Mouse (Mus musculus) stomach, postnatal 0 days (tissue): Measurements from ENCODE around the gene Unc50. TPM values are rescaled to one million over a fixed set of nuclear protein-coding genes. Genes with fewer than 3 reads are reported as not detected.

Source experiments
- ATAC-seq: fragments of 200-750 bp; cut with Nextera tagmentation; 2 replicates; pipeline ENCODE4 v1.8.0; 2017; ENCODE audit not compliant: low FRiP score, low TSS enrichment
- DNase-seq: peaks from one replicate; pipeline ENCODE4 v3.0.0-alpha.2; 2016; ENCODE audit warnings: low spot score
- H3K27ac ChIP-seq: fragments of 300-500 bp; sonication (generic); replicated peaks from 2 replicates; pipeline ENCODE4 v1.5.1; 2014; ENCODE audit warnings: mild to moderate bottlenecking, control low read depth
- H3K27me3 ChIP-seq: fragments of 300-500 bp; sonication (generic); 2 replicates; pipeline ENCODE4 v1.6.1; 2014; ENCODE audit warnings: low read length; ENCODE audit not compliant: control insufficient read depth, insufficient read depth
- H3K36me3 ChIP-seq: fragments of 300-500 bp; sonication (generic); 2 replicates; pipeline ENCODE4 v1.6.1; 2014; ENCODE audit warnings: low read length, mixed read lengths; ENCODE audit not compliant: control insufficient read depth, insufficient read depth
- H3K4me1 ChIP-seq: fragments of 300-500 bp; sonication (generic); replicated peaks from 2 replicates; pipeline ENCODE4 v1.6.1; 2014; ENCODE audit warnings: antibody characterized with exemption; ENCODE audit not compliant: control insufficient read depth, insufficient read depth
- H3K4me2 ChIP-seq: fragments of 300-500 bp; sonication (generic); replicated peaks from 2 replicates; pipeline ENCODE4 v1.6.1; 2014; ENCODE audit warnings: low read depth, mild to moderate bottlenecking, control low read depth, moderate library complexity
- H3K4me3 ChIP-seq: fragments of 300-500 bp; sonication (generic); 2 replicates; pipeline ENCODE4 v1.5.1; 2014; ENCODE audit warnings: low read depth, low read length, control low read depth
- H3K9ac ChIP-seq: fragments of 300-500 bp; sonication (generic); 2 replicates; pipeline ENCODE4 v1.6.1; 2014; ENCODE audit warnings: mild to moderate bottlenecking, low read length, control low read depth, mixed read lengths
- H3K9me3 ChIP-seq: fragments of 300-500 bp; sonication (generic); 2 replicates; pipeline ENCODE4 v1.6.1; 2016; ENCODE audit warnings: low read length; ENCODE audit not compliant: control insufficient read depth
- CTCF ChIP-seq: IDR thresholded peaks from 2 replicates; pipeline ENCODE4 v1.5.1; 2016; ENCODE audit warnings: antibody characterized with exemption, low read depth, mild to moderate bottlenecking, moderate library complexity
- EP300 ChIP-seq: optimal IDR thresholded peaks from 2 replicates; pipeline ENCODE3; 2016; ENCODE audit warnings: antibody characterized with exemption
- WGBS: fragments of 180-500 bp; shearing (Covaris S2); extraction: QIAGEN DNeasy Blood & Tissue Kit; methylation state at CpG from one replicate; pipeline ENCODE4 v1.1.7; 2014; 5-methylcytosine and 5-hydroxymethylcytosine counted together
- polyA plus RNA-seq: library from polyadenylated mRNA; unstranded; fragments of >200 nt; fragmentation: Nextera tagmentation; extraction: Ambion mirVana; gene quantifications from 2 replicates; pipeline ENCODE4 v1.2.1, GENCODE M21; 2015

Unc50 gene
- polyA plus RNA-seq, 1 experiment from 2014 or later, result 141 TPM

DNA sequence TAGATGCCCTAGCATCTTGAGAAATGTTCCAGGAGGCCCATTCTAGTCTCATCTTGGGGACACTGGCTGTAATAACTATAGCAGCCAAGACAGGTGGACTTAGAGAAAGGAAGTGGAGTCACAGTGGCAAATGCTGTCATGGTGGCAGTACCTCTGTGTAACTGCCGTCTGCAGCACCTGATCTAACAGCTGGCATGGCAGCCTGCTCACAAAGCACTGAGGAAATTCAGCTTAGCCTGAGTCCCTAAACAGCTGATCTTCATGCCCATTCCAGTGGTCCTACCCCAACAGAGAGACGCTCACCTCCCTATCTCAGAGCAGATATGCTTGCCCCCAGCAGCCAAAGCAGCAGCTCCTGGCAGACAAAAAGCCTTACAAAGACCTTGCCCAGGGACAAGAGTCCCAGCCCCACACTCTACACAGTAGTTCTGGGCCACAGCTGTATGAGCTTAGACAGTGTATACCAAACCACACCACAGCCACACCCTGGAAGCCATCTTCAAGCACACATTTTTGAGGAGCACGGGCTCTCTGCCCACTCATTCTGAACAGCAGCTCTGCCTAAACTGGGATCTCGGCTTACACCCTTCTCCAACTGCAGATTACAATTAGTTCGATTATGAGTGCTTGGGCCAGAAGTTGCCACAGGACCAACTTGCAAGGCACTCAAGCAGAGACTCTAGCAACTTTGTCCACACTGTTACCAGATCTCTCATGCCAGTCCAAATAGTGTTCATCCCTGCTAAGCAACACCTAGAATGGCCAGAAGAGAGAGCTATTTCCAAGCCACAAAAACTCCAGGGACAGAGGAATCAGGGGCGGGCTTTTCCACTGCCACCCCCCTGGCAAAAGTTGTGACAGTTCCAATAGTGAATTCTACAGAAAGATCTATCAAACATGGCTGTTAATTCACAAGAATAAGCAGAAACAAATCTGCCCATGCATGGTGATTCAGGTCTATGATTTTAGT lies 41.5 kb downstream of the Unc50 start:
- no peak overlapping the region for H3K9ac ChIP-seq
- WGBS, result 72% methylated on average over 6 of the region's 6 CpGs
- 0 out of 2 replicates have a peak, but pooled peaks cover 3% of the 10 kb centered on the region for H3K9me3 ChIP-seq
- no peaks in the 10 kb centered on the region for H3K27me3 ChIP-seq
- ATAC-seq, result no peak
- H3K4me3 ChIP-seq, result no peak overlapping the region
- no peaks in the 10 kb centered on the region for H3K4me1 ChIP-seq
- TF ChIP-seq CTCF (peak; percentile 72), EP300 (no peak)
- DNase-seq, result no peak
- no peaks in the 10 kb centered on the region for H3K36me3 ChIP-seq
- H3K4me2 ChIP-seq, result no peak overlapping the region
- no peak overlapping the region for H3K27ac ChIP-seq

DNA sequence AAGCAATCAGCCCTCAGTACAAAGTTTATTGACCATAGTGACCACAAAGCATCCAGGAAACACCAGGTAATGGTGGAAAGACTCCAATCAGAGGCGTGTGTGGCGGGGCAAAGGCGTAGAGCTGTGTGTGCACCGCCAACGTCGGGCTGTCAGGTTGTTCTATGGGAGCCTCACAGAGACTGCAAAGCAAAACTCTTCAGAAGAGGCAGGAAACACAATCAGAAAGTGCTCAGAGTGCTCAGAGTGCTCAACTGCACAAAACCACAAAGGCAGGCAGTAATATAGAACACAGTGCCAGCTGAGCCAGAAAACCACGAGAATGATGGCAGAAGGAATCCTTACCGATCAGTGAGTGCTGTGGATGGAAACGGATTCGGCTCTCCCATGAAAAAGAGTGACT lies 43.3 kb downstream of the Unc50 start:
- 70% methylated on average over 10 of the region's 10 CpGs for WGBS
- DNase-seq (peak; percentile 36), ATAC-seq (no peak)
- no peaks in the 10 kb centered on the region for H3K36me3 ChIP-seq
- H3K4me1 ChIP-seq, result 0 out of 2 replicates have a peak, but pooled peaks cover 2% of the 10 kb centered on the region
- TF ChIP-seq CTCF (no peak), EP300 (no peak)
- H3K4me2 ChIP-seq, result no peak overlapping the region
- no peak overlapping the region for H3K4me3 ChIP-seq
- H3K27ac ChIP-seq, result no peak overlapping the region
- H3K9me3 ChIP-seq, result 0 out of 2 replicates have a peak, but pooled peaks cover 2% of the 10 kb centered on the region
- H3K9ac ChIP-seq, result no peak overlapping the region
- H3K27me3 ChIP-seq, result no peaks in the 10 kb centered on the region

DNA sequence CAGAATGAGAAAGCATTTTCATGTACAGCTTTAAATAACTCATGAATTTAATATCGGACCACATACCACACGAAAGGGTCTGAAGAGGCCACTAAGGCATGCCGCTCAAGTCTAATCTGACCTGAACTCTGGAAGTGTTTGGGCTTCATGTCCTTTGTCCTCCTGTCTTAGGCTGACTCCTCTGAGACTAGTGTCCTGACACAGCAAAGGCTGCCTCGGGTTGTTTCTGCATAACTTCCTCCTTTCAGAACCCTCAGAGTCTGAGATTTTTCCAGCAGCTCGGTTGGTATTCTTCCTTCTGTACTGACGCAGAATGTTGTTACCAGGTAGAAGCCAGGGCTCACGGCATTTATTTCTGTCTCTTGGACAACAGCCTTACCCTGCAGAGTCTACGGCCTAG lies 44.1 kb downstream of the Unc50 start:
- ATAC-seq, result no peak
- no peak for DNase-seq
- H3K4me2 ChIP-seq, result no peak overlapping the region
- 70% methylated on average over 8 of the region's 8 CpGs for WGBS
- no peak overlapping the region for H3K4me3 ChIP-seq
- H3K27me3 ChIP-seq, result no peaks in the 10 kb centered on the region
- TF ChIP-seq CTCF (no peak), EP300 (no peak)
- H3K36me3 ChIP-seq, result no peaks in the 10 kb centered on the region
- no peaks in the 10 kb centered on the region for H3K9me3 ChIP-seq
- H3K4me1 ChIP-seq, result 0 out of 2 replicates have a peak, but pooled peaks cover 2% of the 10 kb centered on the region
- H3K27ac ChIP-seq, result no peak overlapping the region
- no peak overlapping the region; the same call in 1 of the 2 replicates for H3K9ac ChIP-seq

DNA sequence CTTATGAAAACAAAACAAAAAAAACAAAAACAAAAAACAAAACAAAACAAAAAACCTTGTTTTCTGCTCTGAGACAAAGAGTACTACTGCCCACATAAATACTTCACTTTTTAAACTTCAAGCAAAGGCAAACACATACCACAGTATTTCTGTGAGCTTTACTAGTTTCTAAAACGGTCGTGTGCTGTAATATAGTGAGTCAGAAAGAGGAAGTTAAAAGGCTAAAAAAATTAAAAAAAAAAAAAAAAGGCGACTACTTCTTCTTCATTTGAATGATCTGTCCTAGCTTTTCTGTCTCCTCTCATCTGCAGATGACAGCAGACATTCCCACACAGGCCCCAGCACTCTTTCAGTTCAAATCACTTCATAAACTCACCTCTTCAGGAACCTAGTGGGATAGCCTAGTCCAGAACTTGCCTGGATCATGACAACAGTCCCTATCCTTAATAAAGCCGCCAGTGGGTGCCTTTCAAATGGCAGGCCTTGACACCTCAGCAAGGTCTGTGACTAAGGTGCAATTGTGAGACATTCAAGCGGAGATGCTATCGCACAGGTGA lies 44.8 kb downstream of the Unc50 start:
- no peak overlapping the region for H3K9ac ChIP-seq
- TF ChIP-seq EP300 (no peak), CTCF (no peak)
- H3K9me3 ChIP-seq, result no peaks in the 10 kb centered on the region
- H3K27me3 ChIP-seq, result no peaks in the 10 kb centered on the region
- DNase-seq, result no peak
- H3K27ac ChIP-seq, result no peak overlapping the region
- H3K4me2 ChIP-seq, result no peak overlapping the region
- H3K4me1 ChIP-seq, result 0 out of 2 replicates have a peak, but pooled peaks cover 2% of the 10 kb centered on the region
- WGBS, result 76% methylated on average over 6 of the region's 6 CpGs
- no peaks in the 10 kb centered on the region for H3K36me3 ChIP-seq
- ATAC-seq, result no peak
- H3K4me3 ChIP-seq, result no peak overlapping the region

DNA sequence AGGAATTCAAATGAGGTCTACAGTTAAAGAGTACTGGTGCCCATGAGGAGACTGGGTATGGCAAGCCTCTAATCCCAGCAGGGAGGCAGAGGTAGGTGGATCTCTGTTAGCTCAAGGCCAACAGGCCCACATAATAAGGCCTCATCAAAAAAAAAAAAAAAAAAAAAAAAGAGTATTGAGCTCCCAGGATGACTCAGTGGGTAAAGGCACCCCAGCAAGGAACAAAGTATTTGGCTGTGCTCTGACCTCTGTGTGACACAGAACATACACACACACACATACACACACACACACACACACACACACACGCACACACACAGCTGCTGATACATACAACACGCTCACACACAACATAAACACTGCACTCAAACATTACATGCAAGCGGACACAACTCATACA lies 45.4 kb downstream of the Unc50 start:
- 76% methylated on average over 3 of the region's 3 CpGs for WGBS
- peak; percentile 24; the same call in 1 of the 2 replicates for ATAC-seq
- Histone ChIP-seq H3K4me1 (0 out of 2 replicates have a peak, but pooled peaks cover 2% of the 10 kb centered on the region), H3K36me3 (no peaks in the 10 kb centered on the region), H3K4me2 (no peak overlapping the region), H3K9ac (no peak overlapping the region), H3K27ac (no peak overlapping the region), H3K27me3 (no peaks in the 10 kb centered on the region), H3K4me3 (no peak overlapping the region), H3K9me3 (no peaks in the 10 kb centered on the region)
- no peak for TF ChIP-seq EP300
- no peak for TF ChIP-seq CTCF
- DNase-seq, result no peak

- no peak for TF ChIP-seq CTCF
- no peak for TF ChIP-seq EP300
Observed at GRCm38 (mm10) chr1:37477250-37477649, 47.3 kb downstream of the Unc50 start.

More at GRCm38 (mm10) chr1:37477250-37477649, 47.3 kb downstream of the Unc50 start:
- no peak overlapping the region for H3K4me3 ChIP-seq
- H3K36me3 ChIP-seq, result no peaks in the 10 kb centered on the region
- no peak overlapping the region for H3K9ac ChIP-seq
- no peaks in the 10 kb centered on the region for H3K27me3 ChIP-seq
- ATAC-seq, result no peak
- no peaks in the 10 kb centered on the region for H3K9me3 ChIP-seq
- WGBS, result 91% methylated on average over 5 of the region's 5 CpGs
- H3K27ac ChIP-seq, result no peak overlapping the region
- no peak overlapping the region for H3K4me2 ChIP-seq
- 0 out of 2 replicates have a peak, but pooled peaks cover 2% of the 10 kb centered on the region for H3K4me1 ChIP-seq
- DNase-seq, result no peak
